Mouse (Mus musculus) left cerebral cortex, adult 2 months (tissue): ENCODE measurements around the gene Reln. TPM values are rescaled to one million over a fixed set of nuclear protein-coding genes. Genes with fewer than 3 reads are reported as not detected.

ENCODE experiments used
- DNase-seq, 2 experiments: peaks; one replicate each; pipeline ENCODE4 v3.0.0; 2021 to 2022; ENCODE audit warnings: low spot score in 2 of 2, mixed read lengths in 1 of 2; ENCODE audit errors: extremely low spot score in 1 of 2
- H3K27ac ChIP-seq: fragments of 200-600 bp; 2 replicates; pipeline ENCODE4 v1.8.1; 2022
- H3K4me3 ChIP-seq: fragments of 200-600 bp; 2 replicates; pipeline ENCODE4 v1.8.1; 2022
- CTCF ChIP-seq: fragments of 200-600 bp; IDR thresholded peaks from 2 replicates; pipeline ENCODE4 v1.8.1; 2022; ENCODE audit warnings: antibody characterized with exemption, mild to moderate bottlenecking, moderate library complexity
- intact Hi-C: fragments of 180-260 bp; cut with DNase I; formaldehyde crosslinking; loops from one replicate; pipeline ENCODE4 v1.15.1; 2025
- total RNA-seq, 2 experiments: library from RNA; stranded (reverse); gene quantifications; 2 replicates each; pipeline ENCODE4 v1.2.3; 2021

Reln gene
- total RNA-seq, 2 experiments from 2014 or later: 89.5 to 92.6 TPM

DNA sequence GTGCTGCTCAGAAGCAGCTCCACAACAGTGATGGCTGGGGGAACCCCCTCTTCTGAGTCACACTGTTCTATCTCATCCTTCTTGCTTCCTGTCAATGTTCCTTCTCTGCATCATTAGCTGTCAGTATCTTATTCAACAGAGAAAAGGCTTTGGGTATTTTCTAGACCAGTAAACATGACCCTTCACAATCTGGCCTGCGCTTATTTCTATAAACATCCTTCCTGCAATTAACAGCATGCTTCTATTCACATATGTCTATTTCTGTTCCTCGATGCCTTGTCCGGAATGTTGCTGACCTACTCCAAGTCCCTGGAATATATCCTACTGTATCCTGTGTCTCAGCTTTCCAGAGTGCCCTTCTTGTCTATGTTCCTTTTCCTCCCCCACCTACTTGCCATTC lies 89.2 kb downstream of the Reln start:
- no peak for TF ChIP-seq CTCF
- H3K4me3 ChIP-seq: no peak overlapping the region
- no peak overlapping the region for H3K27ac ChIP-seq
- no peak for DNase-seq
- intact Hi-C loops: no loop called here

- TF ChIP-seq CTCF: no peak
- DNase-seq: no peak
- Histone ChIP-seq H3K4me3 (no peak overlapping the region), H3K27ac (no peak overlapping the region)
- intact Hi-C loops: no loop called here
Observed at GRCm38 (mm10) chr5:22253910-22254309, 90.6 kb downstream of the Reln start.

DNA sequence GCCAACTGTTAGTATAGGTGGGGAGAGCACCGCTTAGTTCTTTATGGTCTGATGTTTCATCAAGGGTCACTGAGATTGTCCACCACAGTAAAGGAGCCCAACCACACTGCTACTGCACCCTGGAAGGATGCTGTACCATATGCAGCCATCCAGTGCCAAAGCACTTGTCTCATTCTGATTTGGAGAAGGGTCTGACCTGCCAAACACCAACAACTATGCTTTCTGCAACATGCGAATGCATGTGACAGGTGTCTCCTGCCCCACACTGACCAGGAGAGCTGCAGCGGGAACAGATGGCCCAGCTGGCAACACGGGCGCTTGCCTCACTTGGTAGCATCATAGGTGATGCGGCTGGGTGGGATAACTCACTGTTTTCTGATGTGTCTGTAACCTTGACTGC lies 91.2 kb downstream of the Reln start:
- no peak for TF ChIP-seq CTCF
- intact Hi-C loops: no loop called here

GRCm38 (mm10) chr5:22247850-22248249 lies 96.7 kb downstream of the Reln start:
- intact Hi-C loops: no loop called here
- TF ChIP-seq CTCF: no peak
- DNase-seq: no peak
- no peak overlapping the region for H3K27ac ChIP-seq
- no peak overlapping the region for H3K4me3 ChIP-seq

More for the DNA sequence above, 91.2 kb downstream of the Reln start:
- Histone ChIP-seq H3K27ac (no peak overlapping the region), H3K4me3 (no peak overlapping the region)
- no peak for DNase-seq

GRCm38 (mm10) chr5:22245056-22245455 lies 99.4 kb downstream of the Reln start:
- intact Hi-C loops: no loop called here
- no peak for TF ChIP-seq CTCF
- DNase-seq: no peak
- Histone ChIP-seq H3K4me3 (no peak overlapping the region), H3K27ac (no peak overlapping the region)

DNA sequence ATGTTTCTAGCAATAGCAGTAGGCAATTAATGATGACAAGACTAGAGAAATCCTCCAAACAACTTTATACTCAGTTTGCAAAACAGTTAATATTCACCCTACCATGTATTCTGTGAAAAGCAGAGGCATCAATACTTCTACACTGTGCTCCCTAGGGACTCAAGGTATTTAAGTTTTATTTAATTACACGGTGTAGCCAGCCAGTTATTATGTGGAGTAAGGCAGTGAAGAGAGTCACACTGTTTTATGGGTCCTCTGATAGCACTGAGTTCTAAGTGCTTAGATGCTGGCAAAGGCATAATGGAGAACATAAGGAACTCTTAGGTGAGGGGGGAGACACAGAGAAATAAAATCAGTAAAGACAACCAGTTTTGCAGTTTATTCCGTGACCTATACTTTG lies 101.0 kb downstream of the Reln start:
- Histone ChIP-seq H3K27ac (no peak overlapping the region), H3K4me3 (no peak overlapping the region)
- TF ChIP-seq CTCF: no peak
- intact Hi-C loops: no loop called here
- no peak for DNase-seq

DNA sequence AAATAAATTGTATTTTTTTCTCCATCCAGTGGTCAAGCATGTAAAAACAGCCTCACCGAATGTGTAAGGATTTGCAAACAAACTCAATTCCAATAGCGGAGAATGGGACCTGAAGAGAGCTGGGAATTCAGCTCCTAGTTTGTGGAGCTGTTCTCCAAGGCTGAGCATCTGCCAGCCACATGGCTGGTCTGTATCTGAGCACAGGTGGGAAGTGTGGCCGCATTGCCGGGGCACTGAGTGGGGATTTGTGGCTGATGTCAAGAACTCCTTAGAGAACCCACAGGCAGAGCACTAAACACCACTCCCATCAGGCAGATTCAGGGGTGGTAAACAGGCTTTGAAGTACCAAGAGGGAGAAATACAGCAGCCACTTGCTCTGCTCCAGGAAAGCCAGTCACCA lies 102.9 kb downstream of the Reln start:
- no peak overlapping the region for H3K4me3 ChIP-seq
- no peak overlapping the region for H3K27ac ChIP-seq
- no peak for DNase-seq
- intact Hi-C loops: no loop called here
- TF ChIP-seq CTCF: no peak

GRCm38 (mm10) chr5:22236801-22237200 lies 107.7 kb downstream of the Reln start:
- H3K27ac ChIP-seq: no peak overlapping the region
- intact Hi-C loops: no loop called here

DNA sequence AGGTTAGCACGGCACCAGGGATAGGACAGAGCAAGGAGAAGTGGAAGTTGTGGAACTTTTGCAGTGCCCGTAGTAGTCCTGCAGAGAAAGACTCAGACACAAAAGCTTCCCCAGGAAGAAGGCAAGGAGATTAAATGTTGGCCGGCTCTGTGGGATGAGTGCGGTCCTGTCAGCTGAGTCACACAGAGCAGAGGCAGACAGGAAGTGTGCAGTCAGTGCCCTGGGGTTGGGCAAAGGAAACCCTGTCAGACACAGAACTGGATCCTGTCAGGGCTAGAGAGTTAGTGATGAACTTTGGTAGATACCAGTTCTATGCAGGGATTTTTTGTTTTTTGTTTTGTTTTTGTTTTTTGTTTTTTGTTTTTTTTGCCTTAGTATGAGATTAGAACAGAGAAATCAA lies 120.0 kb downstream of the Reln start:
- no peak for DNase-seq
- intact Hi-C loops: no loop called here
- TF ChIP-seq CTCF: no peak
- H3K27ac ChIP-seq: no peak overlapping the region
- no peak overlapping the region for H3K4me3 ChIP-seq

More at GRCm38 (mm10) chr5:22236801-22237200, 107.7 kb downstream of the Reln start:
- DNase-seq: no peak
- no peak overlapping the region for H3K4me3 ChIP-seq
- no peak for TF ChIP-seq CTCF

- H3K27ac ChIP-seq: no peak overlapping the region
- no peak for DNase-seq
- intact Hi-C loops: no loop called here
- H3K4me3 ChIP-seq: no peak overlapping the region
- no peak for TF ChIP-seq CTCF
Observed at GRCm38 (mm10) chr5:22223940-22224339, 120.6 kb downstream of the Reln start.

DNA sequence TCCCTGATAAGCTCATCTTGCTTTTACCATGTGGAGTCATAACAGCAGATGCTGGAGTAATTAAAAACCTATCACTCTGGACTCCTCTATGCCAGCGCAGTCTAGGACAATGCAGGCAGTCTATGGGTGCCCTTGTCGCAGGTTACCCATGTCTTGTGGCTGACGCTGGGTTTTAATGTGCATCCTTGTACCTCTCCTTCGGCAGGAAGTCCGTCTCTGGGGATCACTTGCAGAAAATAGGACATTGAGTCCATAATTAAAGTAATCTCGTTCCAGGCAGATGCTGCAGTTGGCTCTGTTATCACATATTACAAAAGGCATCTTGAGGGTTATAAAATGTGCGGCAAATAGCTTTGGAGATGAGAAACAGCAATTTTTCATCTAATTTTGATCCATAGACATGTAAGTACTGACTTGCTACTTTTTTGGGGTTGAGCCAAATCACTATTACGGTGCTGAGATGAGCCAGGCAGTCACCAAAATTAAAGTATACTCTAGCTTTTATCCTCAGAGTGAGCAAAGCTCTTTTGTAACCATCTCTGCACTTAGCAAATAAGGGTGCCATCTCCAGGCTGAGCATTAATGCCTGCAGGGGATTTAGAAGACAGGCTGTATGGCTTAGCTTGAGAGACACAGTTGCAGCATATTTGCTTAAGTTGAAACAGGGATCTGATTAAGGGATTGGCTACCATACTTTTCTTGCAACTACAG lies 136.0 kb downstream of the Reln start:
- no peak overlapping the region for H3K27ac ChIP-seq
- no peak for DNase-seq
- intact Hi-C loops: no loop called here
- no peak overlapping the region for H3K4me3 ChIP-seq
- TF ChIP-seq CTCF: no peak

DNA sequence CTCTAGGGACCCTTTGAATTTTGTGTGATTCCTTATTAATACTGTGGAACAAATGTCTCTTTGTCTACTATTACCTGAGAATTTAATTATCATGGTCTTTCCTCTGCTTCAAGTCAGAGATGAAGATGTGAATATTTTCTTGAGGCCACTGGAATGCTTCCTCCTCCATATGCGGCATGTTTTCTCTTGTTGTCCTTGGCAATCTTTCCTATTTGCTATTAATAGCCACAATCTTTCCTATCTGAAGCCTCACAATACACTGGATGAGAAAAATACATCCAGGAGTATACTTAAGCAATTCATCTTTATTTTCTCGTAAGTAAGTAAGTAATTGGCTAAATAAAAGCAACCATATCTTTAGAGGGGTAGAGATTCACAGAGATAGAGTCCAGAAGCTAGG lies 146.6 kb downstream of the Reln start:
- Histone ChIP-seq H3K27ac (no peak overlapping the region), H3K4me3 (no peak overlapping the region)
- intact Hi-C loops: no loop called here
- no peak for TF ChIP-seq CTCF
- DNase-seq: no peak

- Histone ChIP-seq H3K27ac (no peak overlapping the region), H3K4me3 (no peak overlapping the region)
Observed at GRCm38 (mm10) chr5:22196891-22197290, 147.6 kb downstream of the Reln start.

More at GRCm38 (mm10) chr5:22196891-22197290, 147.6 kb downstream of the Reln start:
- intact Hi-C loops: no loop called here
- no peak for TF ChIP-seq CTCF
- DNase-seq: no peak
